Mouse (Mus musculus) G1E (cell line): Measurements from ENCODE around the gene Brd3. TPM values are rescaled to one million over a fixed set of nuclear protein-coding genes. Genes with fewer than 3 reads are reported as not detected.
A peak's percentile ranks its signal among the peaks of the same experiment; 100 is the strongest.

Source experiments
- ATAC-seq: 2 replicates; pipeline ENCODE4 v1.8.0; 2016; ENCODE audit warnings: mild to moderate bottlenecking; ENCODE audit not compliant: insufficient number of reproducible peaks, poor library complexity, low FRiP score, severe bottlenecking; ENCODE audit errors: extremely low read depth
- DNase-seq: peaks from one replicate; pipeline ENCODE4 v3.0.0; 2012; ENCODE audit warnings: low spot score
- H3K27me3 ChIP-seq: 2 replicates; pipeline ENCODE4 v1.6.1; 2012; ENCODE audit warnings: mild to moderate bottlenecking, low read length, inconsistent platforms; ENCODE audit not compliant: insufficient read depth
- H3K36me3 ChIP-seq: replicated peaks from 2 replicates; pipeline ENCODE3; 2012; ENCODE audit warnings: mild to moderate bottlenecking, inconsistent platforms
- H3K4me1 ChIP-seq: 2 replicates; pipeline ENCODE4 v1.6.1; 2012; ENCODE audit warnings: low read depth, low read length, inconsistent platforms, mixed read lengths; ENCODE audit not compliant: insufficient read depth
- H3K4me3 ChIP-seq: 2 replicates; pipeline ENCODE4 v1.5.1; 2012; ENCODE audit warnings: low read depth, mild to moderate bottlenecking, inconsistent platforms, low read length, moderate library complexity, mixed read lengths
- H3K9me3 ChIP-seq: replicated peaks from 2 replicates; pipeline ENCODE4 v1.6.1; 2012; ENCODE audit warnings: inconsistent platforms
- CTCF ChIP-seq: IDR thresholded peaks from 2 replicates; pipeline ENCODE4 v1.5.1; 2012; ENCODE audit warnings: low read depth, low read length, inconsistent platforms, mixed read lengths
- GATA1 ChIP-seq: IDR thresholded peaks from 2 replicates; pipeline ENCODE4 v1.6.1; 2012; ENCODE audit warnings: borderline replicate concordance, low read length, inconsistent platforms, mixed read lengths
- GATA2 ChIP-seq: IDR thresholded peaks from 2 replicates; pipeline ENCODE4 v1.6.1; 2012; ENCODE audit warnings: low read depth, low read length, inconsistent platforms, borderline replicate concordance
- POLR2AphosphoS5 ChIP-seq: IDR thresholded peaks from 2 replicates; pipeline ENCODE4 v1.6.1; 2012; ENCODE audit warnings: low read depth, low read length, inconsistent platforms; ENCODE audit not compliant: insufficient replicate concordance
- TAL1 ChIP-seq: conservative IDR thresholded peaks from 2 replicates; pipeline ENCODE4 v1.6.1; 2012; ENCODE audit warnings: low read depth, low read length, inconsistent platforms, mixed read lengths
- polyA plus RNA-seq: library from polyadenylated mRNA; stranded (reverse); fragments of >175 nt; gene quantifications from 2 replicates; pipeline ENCODE4 v1.2.3, GENCODE M21; 2012
- total RNA-seq, 2 experiments: library from RNA; stranded (forward) in 1 of 2; stranded (reverse) in 1 of 2; fragments of 200-1000 nt in 1 of 2; fragments of >200 nt in 1 of 2; fragmentation: Nextera tagmentation in 1 of 2; gene quantifications; 2 replicates each; pipeline ENCODE4 v1.2.3; 2014 to 2017

Brd3 gene
- total and polyA plus RNA-seq, 3 experiments = 17.5 to 124 (median 75.2) TPM

DNA sequence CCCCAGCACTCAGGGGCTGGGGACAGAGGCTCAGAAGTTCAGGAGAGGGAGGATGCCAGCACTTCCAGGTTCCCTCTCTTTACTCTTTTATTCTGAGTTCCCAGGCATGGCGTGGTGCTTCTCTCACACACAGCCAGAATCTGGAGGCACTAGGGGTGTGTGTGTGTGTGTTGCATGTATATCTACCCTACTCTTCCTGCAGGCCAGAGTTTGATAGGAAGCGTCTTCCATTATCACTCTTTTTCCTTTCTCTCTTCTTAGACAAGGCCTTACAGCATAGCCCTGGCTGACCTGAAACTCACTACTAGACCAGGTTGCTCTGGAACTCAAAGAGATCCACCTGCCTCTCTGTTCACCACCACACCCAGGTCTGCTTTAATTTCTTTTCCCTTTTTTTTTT lies 16.5 kb downstream of the Brd3 start:
- Histone ChIP-seq H3K36me3 (no peaks in the 10 kb centered on the region), H3K27me3 (peaks cover 3% of the 10 kb centered on the region; the same call in 1 of the 2 replicates), H3K9me3 (peaks cover 9% of the 10 kb centered on the region), H3K4me3 (no peak overlapping the region), H3K4me1 (peaks cover 14% of the 10 kb centered on the region)
- DNase-seq (no peak), ATAC-seq (no peak)
- TF ChIP-seq TAL1 (no peak), GATA1 (no peak), CTCF (no peak), GATA2 (no peak)

DNA sequence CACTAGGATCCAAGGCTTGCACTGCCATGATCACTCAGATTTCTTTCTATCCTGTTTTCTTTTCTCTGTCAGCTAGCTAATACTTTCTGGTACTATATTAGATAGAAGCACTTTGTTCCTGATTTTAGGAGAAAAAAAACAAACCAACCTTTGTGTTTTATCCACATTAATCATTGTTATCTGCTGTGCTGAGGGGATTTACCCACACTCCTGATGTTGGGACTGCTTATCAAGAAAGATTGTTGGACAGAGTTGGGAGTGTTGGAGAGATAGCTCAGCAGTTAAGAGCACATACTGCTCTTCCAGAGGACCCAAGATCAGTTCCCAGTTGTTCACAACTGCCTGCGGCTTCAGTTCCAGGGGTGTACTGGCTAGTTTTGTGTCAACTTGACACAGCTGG lies 19.1 kb downstream of the Brd3 start:
- peaks cover 3% of the 10 kb centered on the region; the same call in 1 of the 2 replicates for H3K27me3 ChIP-seq
- H3K4me3 ChIP-seq = no peak overlapping the region
- H3K4me1 ChIP-seq = peaks cover 18% of the 10 kb centered on the region
- ATAC-seq = no peak
- no peaks in the 10 kb centered on the region for H3K9me3 ChIP-seq
- no peaks in the 10 kb centered on the region for H3K36me3 ChIP-seq
- DNase-seq = no peak
- TF ChIP-seq POLR2AphosphoS5 (no peak), GATA1 (no peak), GATA2 (no peak), CTCF (no peak), TAL1 (no peak)

DNA sequence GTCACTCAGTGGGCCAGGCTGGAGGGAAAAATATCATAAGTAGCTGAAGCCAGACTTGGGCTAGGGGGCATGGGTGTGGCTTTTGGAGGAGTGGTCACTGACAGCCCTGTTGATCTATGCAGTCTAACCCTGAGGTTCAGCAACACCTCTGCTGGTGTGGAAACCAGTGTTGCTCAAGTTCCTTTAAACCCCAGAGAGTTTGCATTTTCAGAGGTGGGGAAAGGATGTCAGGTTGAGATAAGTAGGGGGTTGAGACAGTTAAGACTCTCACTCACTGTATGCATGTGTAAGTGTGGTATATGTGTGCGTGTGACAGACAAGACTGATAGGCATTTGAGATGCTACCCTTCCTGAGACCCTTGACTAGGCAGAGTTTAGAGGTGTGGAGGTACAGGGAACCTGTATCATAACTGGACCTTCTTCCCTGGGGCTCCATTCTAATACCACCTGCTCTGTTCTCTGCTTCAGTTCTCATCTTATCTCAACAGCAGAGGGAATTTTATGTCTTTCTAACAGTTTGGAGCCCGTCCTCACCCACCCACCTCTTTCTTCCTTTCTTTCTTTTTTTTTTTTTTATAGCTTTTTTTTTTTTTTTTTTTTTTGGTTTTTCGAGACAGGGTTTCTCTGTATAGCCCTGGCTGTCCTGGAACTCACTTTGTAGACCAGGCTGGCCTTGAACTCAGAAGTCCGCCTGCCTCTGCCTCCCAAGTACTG lies 20.0 kb downstream of the Brd3 start:
- Histone ChIP-seq H3K9me3 (no peaks in the 10 kb centered on the region), H3K4me1 (peaks cover 26% of the 10 kb centered on the region), H3K36me3 (no peaks in the 10 kb centered on the region), H3K27me3 (peaks cover 3% of the 10 kb centered on the region; the same call in 1 of the 2 replicates), H3K4me3 (no peak overlapping the region)
- ATAC-seq (no peak), DNase-seq (peak; percentile 49)
- TF ChIP-seq POLR2AphosphoS5 (no peak), TAL1 (no peak), GATA2 (no peak), CTCF (no peak), GATA1 (no peak)

DNA sequence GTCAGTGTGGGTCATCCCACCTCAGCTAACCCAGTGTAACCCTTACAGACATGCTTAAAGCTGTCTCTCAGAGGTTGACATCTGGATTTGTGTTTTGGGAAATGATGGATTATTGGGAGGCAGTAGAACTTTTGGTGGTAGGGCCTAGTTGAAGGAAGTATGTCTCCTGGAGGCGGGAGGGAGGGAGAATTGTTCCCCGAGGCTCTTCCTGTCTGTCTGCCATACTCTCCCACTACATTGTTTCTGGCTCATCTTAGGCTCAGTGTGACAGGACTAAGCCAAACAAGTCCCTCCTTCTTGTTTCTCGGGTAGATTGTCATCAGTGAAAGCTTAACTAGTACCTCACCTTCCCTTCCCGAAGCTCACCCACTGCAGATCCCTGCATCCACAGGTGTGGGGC lies 20.7 kb downstream of the Brd3 start:
- no peak overlapping the region for H3K4me3 ChIP-seq
- DNase-seq = no peak
- H3K9me3 ChIP-seq = no peaks in the 10 kb centered on the region
- TF ChIP-seq CTCF (no peak), GATA1 (no peak), TAL1 (no peak), POLR2AphosphoS5 (no peak), GATA2 (no peak)
- peaks cover 31% of the 10 kb centered on the region for H3K4me1 ChIP-seq
- no peak for ATAC-seq
- H3K36me3 ChIP-seq = no peaks in the 10 kb centered on the region
- H3K27me3 ChIP-seq = peaks cover 3% of the 10 kb centered on the region; the same call in 1 of the 2 replicates

DNA sequence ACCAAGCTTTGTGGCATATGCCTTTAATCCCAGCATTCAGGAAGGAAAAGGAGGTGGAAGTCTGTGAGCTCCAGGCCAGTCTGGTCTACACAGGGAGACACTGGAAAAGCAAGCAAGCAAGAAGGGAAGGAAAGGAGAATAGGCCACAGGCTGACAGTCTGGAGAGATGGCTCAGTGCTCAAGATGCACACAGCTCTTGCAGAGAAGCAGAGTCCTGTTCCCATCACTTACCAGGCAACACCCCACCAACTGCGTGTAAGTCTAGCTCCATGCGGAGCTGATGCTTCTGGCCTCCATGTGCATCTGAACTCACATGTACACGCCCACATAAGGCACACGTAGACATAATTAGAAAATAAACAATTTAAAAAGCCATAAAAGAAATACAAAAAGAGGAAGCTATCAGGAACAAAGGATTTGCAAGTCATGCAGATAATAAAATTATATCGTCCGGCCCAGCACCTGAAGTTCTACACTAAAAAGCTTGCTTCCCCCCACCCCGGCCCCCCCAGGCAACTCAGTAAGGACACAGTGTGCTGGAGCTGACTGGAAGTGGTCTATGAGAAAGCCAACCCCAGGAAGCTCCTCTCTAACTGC lies 25.1 kb downstream of the Brd3 start:
- TF ChIP-seq CTCF (no peak), GATA2 (no peak), TAL1 (no peak), POLR2AphosphoS5 (no peak), GATA1 (no peak)
- ATAC-seq (0 out of 2 replicates have a peak, but pooled peaks have one; percentile 8), DNase-seq (peak; percentile 49)
- Histone ChIP-seq H3K4me3 (peak overlapping the region; percentile 16; the same call in 1 of the 2 replicates), H3K9me3 (no peaks in the 10 kb centered on the region), H3K4me1 (peaks cover 37% of the 10 kb centered on the region), H3K27me3 (no peaks in the 10 kb centered on the region), H3K36me3 (no peaks in the 10 kb centered on the region)

DNA sequence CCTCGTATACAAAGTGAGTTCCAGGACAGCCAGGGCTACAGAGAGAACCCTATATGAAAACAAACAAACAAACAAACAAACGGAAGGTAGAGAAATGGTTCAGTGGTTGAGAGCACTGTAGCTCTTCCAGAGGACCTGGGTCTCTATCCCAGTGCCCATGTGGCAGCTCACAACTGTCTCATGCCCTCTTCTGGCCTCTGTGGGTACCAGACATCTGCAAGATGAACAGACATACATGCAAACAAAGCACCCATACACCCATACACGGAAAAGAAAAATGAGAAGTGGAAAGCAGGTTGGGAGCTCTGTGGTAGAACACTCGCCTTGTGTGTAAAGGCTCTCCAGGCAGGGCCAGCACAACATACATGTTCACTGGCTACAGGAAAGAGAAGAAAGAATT lies 27.1 kb downstream of the Brd3 start:
- Histone ChIP-seq H3K9me3 (no peaks in the 10 kb centered on the region), H3K4me3 (no peak overlapping the region), H3K36me3 (no peaks in the 10 kb centered on the region), H3K27me3 (no peaks in the 10 kb centered on the region), H3K4me1 (peaks cover 38% of the 10 kb centered on the region)
- no peak for DNase-seq
- ATAC-seq = no peak
- no peak for TF ChIP-seq CTCF
- no peak for TF ChIP-seq GATA2
- no peak for TF ChIP-seq GATA1
- no peak for TF ChIP-seq POLR2AphosphoS5
- no peak for TF ChIP-seq TAL1
